Mouse (Mus musculus): ENCODE data around the gene Hs3st6. TPM values are rescaled to one million over a fixed set of nuclear protein-coding genes. Genes with fewer than 3 reads are reported as not detected.

Hs3st6 gene
- polyA plus RNA-seq (2014; fragmentation: Nextera tagmentation; extraction: Ambion mirVana), result 4.3 and 4.7 TPM in 2 replicates

- no peak within 1 kb of the TSS for H3K27ac ChIP-seq (replicated peaks; ENCODE audit: low read depth, low read length)
- H3K4me3 ChIP-seq (ENCODE audit: low read depth, low read length), result peak within 1 kb of the TSS; percentile 53
- DNase-seq (ENCODE audit: low spot score) (peak; percentile 63), ATAC-seq (replicated peaks; ENCODE audit: insufficient number of reproducible peaks, low FRiP score, low TSS enrichment, low read depth) (peak; percentile 74)
- H3K27me3 ChIP-seq (ENCODE audit: control insufficient read depth, insufficient read depth, low read length), result peaks cover 45% of the 10 kb centered on the region
- WGBS, result under 1% methylated on average over 68 of the region's 82 CpGs
- peak within 1 kb of the TSS; percentile 55 for H3K9ac ChIP-seq (replicated peaks; ENCODE audit: low read length)
- no peaks in the 10 kb centered on the region for H3K36me3 ChIP-seq (replicated peaks; ENCODE audit: control insufficient read depth, insufficient read depth, low read depth, low read length)
- H3K4me1 ChIP-seq (ENCODE audit: control insufficient read depth, insufficient read depth, low read length), result peaks cover 3% of the 10 kb centered on the region; the same call in 1 of the 2 replicates
- H3K9me3 ChIP-seq (replicated peaks; ENCODE audit: control insufficient read depth, low read length), result no peaks in the 10 kb centered on the region
- H3K4me2 ChIP-seq (ENCODE audit: low read depth, low read length), result peak within 1 kb of the TSS; percentile 97
Observed at GRCm38 (mm10) chr17:24752415-24753394, at the start of gene Hs3st6. Gene Hs3st6, plus strand, starts transcription at chr17:24752988.

- Histone ChIP-seq H3K4me3 (ENCODE audit: low read depth, low read length) (no peak overlapping the region), H3K4me1 (ENCODE audit: control insufficient read depth, insufficient read depth, low read length) (no peaks in the 10 kb centered on the region), H3K27me3 (ENCODE audit: control insufficient read depth, insufficient read depth, low read length) (no peaks in the 10 kb centered on the region), H3K4me2 (ENCODE audit: low read depth, low read length) (no peak overlapping the region), H3K9ac (replicated peaks; ENCODE audit: low read length) (no peak overlapping the region), H3K9me3 (replicated peaks; ENCODE audit: control insufficient read depth, low read length) (no peaks in the 10 kb centered on the region), H3K27ac (replicated peaks; ENCODE audit: low read depth, low read length) (no peak overlapping the region), H3K36me3 (replicated peaks; ENCODE audit: control insufficient read depth, insufficient read depth, low read depth, low read length) (peaks cover 13% of the 10 kb centered on the region)
- DNase-seq (ENCODE audit: low spot score), result no peak
- no peak for ATAC-seq (replicated peaks; ENCODE audit: insufficient number of reproducible peaks, low FRiP score, low TSS enrichment, low read depth)
- 90% methylated on average over 3 of the region's 3 CpGs for WGBS
Observed at GRCm38 (mm10) chr17:24705821-24706220, 47.0 kb upstream of the Hs3st6 start.

- Histone ChIP-seq H3K27ac (replicated peaks; ENCODE audit: low read depth, low read length) (no peak within 1 kb of the TSS), H3K4me3 (ENCODE audit: low read depth, low read length) (peak within 1 kb of the TSS; percentile 56), H3K4me1 (ENCODE audit: control insufficient read depth, insufficient read depth, low read length) (no peaks in the 10 kb centered on the region), H3K36me3 (replicated peaks; ENCODE audit: control insufficient read depth, insufficient read depth, low read depth, low read length) (peaks cover 4% of the 10 kb centered on the region), H3K9ac (replicated peaks; ENCODE audit: low read length) (peak within 1 kb of the TSS; percentile 67), H3K9me3 (replicated peaks; ENCODE audit: control insufficient read depth, low read length) (no peaks in the 10 kb centered on the region), H3K4me2 (ENCODE audit: low read depth, low read length) (peak within 1 kb of the TSS; percentile 72), H3K27me3 (ENCODE audit: control insufficient read depth, insufficient read depth, low read length) (no peaks in the 10 kb centered on the region)
- WGBS, result 3% methylated on average over 32 of the region's 32 CpGs
- DNase-seq (ENCODE audit: low spot score) (peak; percentile 97), ATAC-seq (replicated peaks; ENCODE audit: insufficient number of reproducible peaks, low FRiP score, low TSS enrichment, low read depth) (peak; percentile 71)
Observed at GRCm38 (mm10) chr17:24706982-24707800, 45.6 kb upstream of the Hs3st6 start, which contains the start of gene Tbl3. Gene Tbl3, minus strand, starts transcription at chr17:24707660.

GRCm38 (mm10) chr17:24707801-24708425 lies 44.9 kb upstream of the Hs3st6 start:
- DNase-seq (ENCODE audit: low spot score) (no peak), ATAC-seq (replicated peaks; ENCODE audit: insufficient number of reproducible peaks, low FRiP score, low TSS enrichment, low read depth) (no peak)
- no peak overlapping the region for H3K27ac ChIP-seq (replicated peaks; ENCODE audit: low read depth, low read length)
- 5% methylated on average over 24 of the region's 24 CpGs for WGBS
- peak overlapping the region; percentile 67 for H3K9ac ChIP-seq (replicated peaks; ENCODE audit: low read length)
- no peaks in the 10 kb centered on the region for H3K4me1 ChIP-seq (ENCODE audit: control insufficient read depth, insufficient read depth, low read length)
- H3K27me3 ChIP-seq (ENCODE audit: control insufficient read depth, insufficient read depth, low read length), result no peaks in the 10 kb centered on the region
- H3K9me3 ChIP-seq (replicated peaks; ENCODE audit: control insufficient read depth, low read length), result no peaks in the 10 kb centered on the region
- peak overlapping the region; percentile 72 for H3K4me2 ChIP-seq (ENCODE audit: low read depth, low read length)
- H3K36me3 ChIP-seq (replicated peaks; ENCODE audit: control insufficient read depth, insufficient read depth, low read depth, low read length), result peaks cover 4% of the 10 kb centered on the region
- H3K4me3 ChIP-seq (ENCODE audit: low read depth, low read length), result peak overlapping the region; percentile 56

- 35% methylated on average over 2 of the region's 2 CpGs for WGBS
- ATAC-seq (replicated peaks; ENCODE audit: insufficient number of reproducible peaks, low FRiP score, low TSS enrichment, low read depth) (no peak), DNase-seq (ENCODE audit: low spot score) (peak; percentile 57)
- Histone ChIP-seq H3K4me1 (ENCODE audit: control insufficient read depth, insufficient read depth, low read length) (no peaks in the 10 kb centered on the region), H3K9me3 (replicated peaks; ENCODE audit: control insufficient read depth, low read length) (no peaks in the 10 kb centered on the region), H3K9ac (replicated peaks; ENCODE audit: low read length) (no peak overlapping the region), H3K36me3 (replicated peaks; ENCODE audit: control insufficient read depth, insufficient read depth, low read depth, low read length) (peaks cover 4% of the 10 kb centered on the region), H3K27ac (replicated peaks; ENCODE audit: low read depth, low read length) (no peak overlapping the region), H3K4me2 (ENCODE audit: low read depth, low read length) (no peak overlapping the region), H3K27me3 (ENCODE audit: control insufficient read depth, insufficient read depth, low read length) (no peaks in the 10 kb centered on the region), H3K4me3 (ENCODE audit: low read depth, low read length) (no peak overlapping the region)
Observed at GRCm38 (mm10) chr17:24708646-24709045, 44.1 kb upstream of the Hs3st6 start.

GRCm38 (mm10) chr17:24715556-24715955 lies 37.2 kb upstream of the Hs3st6 start:
- H3K27me3 ChIP-seq (ENCODE audit: control insufficient read depth, insufficient read depth, low read length), result no peaks in the 10 kb centered on the region; the same call in 1 of the 2 replicates
- no peak overlapping the region for H3K4me3 ChIP-seq (ENCODE audit: low read depth, low read length)
- no peaks in the 10 kb centered on the region for H3K9me3 ChIP-seq (replicated peaks; ENCODE audit: control insufficient read depth, low read length)
- no peaks in the 10 kb centered on the region for H3K4me1 ChIP-seq (ENCODE audit: control insufficient read depth, insufficient read depth, low read length)
- H3K4me2 ChIP-seq (ENCODE audit: low read depth, low read length), result no peak overlapping the region
- DNase-seq (ENCODE audit: low spot score), result no peak
- no peaks in the 10 kb centered on the region for H3K36me3 ChIP-seq (replicated peaks; ENCODE audit: control insufficient read depth, insufficient read depth, low read depth, low read length)
- H3K9ac ChIP-seq (replicated peaks; ENCODE audit: low read length), result no peak overlapping the region
- ATAC-seq (replicated peaks; ENCODE audit: insufficient number of reproducible peaks, low FRiP score, low TSS enrichment, low read depth), result no peak
- H3K27ac ChIP-seq (replicated peaks; ENCODE audit: low read depth, low read length), result no peak overlapping the region
- 73% methylated on average over 6 of the region's 6 CpGs for WGBS

- no peaks in the 10 kb centered on the region; the same call in 1 of the 2 replicates for H3K36me3 ChIP-seq (replicated peaks; ENCODE audit: control insufficient read depth, insufficient read depth, low read depth, low read length)
- no peak overlapping the region for H3K4me3 ChIP-seq (ENCODE audit: low read depth, low read length)
- no peak overlapping the region for H3K4me2 ChIP-seq (ENCODE audit: low read depth, low read length)
- H3K27ac ChIP-seq (replicated peaks; ENCODE audit: low read depth, low read length), result no peak overlapping the region
- no peaks in the 10 kb centered on the region for H3K9me3 ChIP-seq (replicated peaks; ENCODE audit: control insufficient read depth, low read length)
- H3K4me1 ChIP-seq (ENCODE audit: control insufficient read depth, insufficient read depth, low read length), result no peaks in the 10 kb centered on the region
- WGBS, result 94% methylated on average over 15 of the region's 15 CpGs
- DNase-seq (ENCODE audit: low spot score), result no peak
- no peaks in the 10 kb centered on the region; the same call in 1 of the 2 replicates for H3K27me3 ChIP-seq (ENCODE audit: control insufficient read depth, insufficient read depth, low read length)
- H3K9ac ChIP-seq (replicated peaks; ENCODE audit: low read length), result no peak overlapping the region
- no peak for ATAC-seq (replicated peaks; ENCODE audit: insufficient number of reproducible peaks, low FRiP score, low TSS enrichment, low read depth)
Observed at GRCm38 (mm10) chr17:24716166-24716682, 36.6 kb upstream of the Hs3st6 start.
